Mouse (Mus musculus): ENCODE measurements around the gene Cntln. TPM values are rescaled to one million over a fixed set of nuclear protein-coding genes. Genes with fewer than 3 reads are reported as not detected.

The Cntln gene
- polyA plus RNA-seq, 1 experiment from 2014 or later = 7.7 TPM

DNA sequence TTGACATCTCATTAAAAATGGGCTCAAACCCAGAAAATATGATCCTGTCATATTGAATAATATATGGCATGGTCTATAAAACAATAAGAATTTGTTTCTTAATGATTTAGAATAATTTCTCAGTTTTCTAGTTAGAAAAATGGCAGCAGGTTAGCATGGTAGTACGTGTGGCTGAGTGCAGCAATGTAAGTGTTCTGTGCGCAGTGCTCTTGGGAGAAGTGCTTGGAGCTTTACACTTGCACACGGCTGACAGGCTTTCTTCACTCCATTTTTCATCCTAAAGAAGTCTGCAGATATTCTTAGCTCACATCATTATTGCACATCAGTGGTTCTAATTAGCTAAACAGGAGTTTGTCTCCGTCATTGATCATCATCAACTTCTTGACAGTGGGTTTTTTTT is 60.0 kb downstream of the Cntln start:
- Histone ChIP-seq H3K27me3 (replicated peaks) (no peaks in the 10 kb centered on the region), H3K9me3 (no peaks in the 10 kb centered on the region), H3K36me3 (no peaks in the 10 kb centered on the region), H3K4me1 (replicated peaks) (no peaks in the 10 kb centered on the region), H3K9ac (no peak overlapping the region), H3K27ac (no peak overlapping the region), H3K4me2 (replicated peaks) (no peak overlapping the region), H3K4me3 (replicated peaks) (no peak overlapping the region)
- 77% methylated on average over 4 of the region's 4 CpGs for WGBS
- no peak for ATAC-seq

DNA sequence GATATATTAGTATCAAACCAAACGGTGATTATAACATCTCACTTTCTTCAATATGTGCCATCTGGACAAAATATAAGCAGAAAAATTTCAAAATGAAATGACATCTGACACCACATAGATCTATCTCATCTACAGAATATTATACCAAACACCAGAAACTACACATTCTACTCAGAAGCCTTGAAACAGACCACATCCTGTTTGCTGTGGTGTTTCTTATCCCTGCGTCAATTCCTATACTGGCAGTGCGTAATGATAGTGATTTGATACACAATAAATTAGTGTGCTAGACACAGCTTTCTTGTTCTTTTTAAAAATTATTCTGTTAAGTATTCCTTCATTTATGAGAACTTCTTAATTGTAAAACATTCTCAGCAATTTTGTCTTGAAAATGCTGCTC is 62.3 kb downstream of the Cntln start:
- Histone ChIP-seq H3K4me1 (replicated peaks) (no peaks in the 10 kb centered on the region), H3K9me3 (no peaks in the 10 kb centered on the region), H3K9ac (no peak overlapping the region), H3K27ac (no peak overlapping the region), H3K4me2 (replicated peaks) (no peak overlapping the region), H3K4me3 (replicated peaks) (no peak overlapping the region), H3K36me3 (no peaks in the 10 kb centered on the region), H3K27me3 (replicated peaks) (no peaks in the 10 kb centered on the region)
- 79% methylated on average over 3 of the region's 3 CpGs for WGBS
- ATAC-seq = no peak

GRCm38 (mm10) chr4:84976875-84977646 is 93.0 kb downstream of the Cntln start:
- ATAC-seq = no peak
- H3K4me2 ChIP-seq (replicated peaks) = no peak overlapping the region
- WGBS = 76% methylated on average over 7 of the region's 7 CpGs
- no peaks in the 10 kb centered on the region for H3K36me3 ChIP-seq
- no peak overlapping the region for H3K4me3 ChIP-seq (replicated peaks)
- H3K9ac ChIP-seq = no peak overlapping the region
- no peak overlapping the region for H3K27ac ChIP-seq
- no peaks in the 10 kb centered on the region for H3K27me3 ChIP-seq (replicated peaks)
- H3K9me3 ChIP-seq = no peaks in the 10 kb centered on the region
- H3K4me1 ChIP-seq (replicated peaks) = no peaks in the 10 kb centered on the region

GRCm38 (mm10) chr4:84995520-84996348 is 111.6 kb downstream of the Cntln start:
- no peak for ATAC-seq
- no peak overlapping the region for H3K9ac ChIP-seq
- no peaks in the 10 kb centered on the region for H3K4me1 ChIP-seq (replicated peaks)
- WGBS = 77% methylated on average over 10 of the region's 10 CpGs
- H3K4me3 ChIP-seq (replicated peaks) = no peak overlapping the region
- H3K27ac ChIP-seq = no peak overlapping the region
- H3K9me3 ChIP-seq = no peaks in the 10 kb centered on the region
- no peaks in the 10 kb centered on the region for H3K36me3 ChIP-seq
- no peak overlapping the region for H3K4me2 ChIP-seq (replicated peaks)
- no peaks in the 10 kb centered on the region for H3K27me3 ChIP-seq (replicated peaks)

GRCm38 (mm10) chr4:85005581-85005980 is 121.5 kb downstream of the Cntln start:
- no peak for ATAC-seq
- WGBS = 75% methylated on average over 6 of the region's 6 CpGs
- H3K27ac ChIP-seq = no peak overlapping the region
- no peaks in the 10 kb centered on the region for H3K36me3 ChIP-seq
- no peak overlapping the region for H3K4me2 ChIP-seq (replicated peaks)
- H3K9me3 ChIP-seq = no peaks in the 10 kb centered on the region
- no peak overlapping the region for H3K4me3 ChIP-seq (replicated peaks)
- H3K9ac ChIP-seq = no peak overlapping the region
- no peaks in the 10 kb centered on the region for H3K4me1 ChIP-seq (replicated peaks)
- H3K27me3 ChIP-seq (replicated peaks) = no peaks in the 10 kb centered on the region

GRCm38 (mm10) chr4:85006789-85007188 is 122.7 kb downstream of the Cntln start:
- H3K9ac ChIP-seq = no peak overlapping the region
- no peaks in the 10 kb centered on the region for H3K27me3 ChIP-seq (replicated peaks)
- no peak overlapping the region for H3K4me2 ChIP-seq (replicated peaks)
- no peak overlapping the region for H3K4me3 ChIP-seq (replicated peaks)
- H3K4me1 ChIP-seq (replicated peaks) = no peaks in the 10 kb centered on the region
- no peak overlapping the region for H3K27ac ChIP-seq
- no peak for ATAC-seq
- H3K9me3 ChIP-seq = no peaks in the 10 kb centered on the region
- H3K36me3 ChIP-seq = no peaks in the 10 kb centered on the region
- 85% methylated on average over 3 of the region's 3 CpGs for WGBS

DNA sequence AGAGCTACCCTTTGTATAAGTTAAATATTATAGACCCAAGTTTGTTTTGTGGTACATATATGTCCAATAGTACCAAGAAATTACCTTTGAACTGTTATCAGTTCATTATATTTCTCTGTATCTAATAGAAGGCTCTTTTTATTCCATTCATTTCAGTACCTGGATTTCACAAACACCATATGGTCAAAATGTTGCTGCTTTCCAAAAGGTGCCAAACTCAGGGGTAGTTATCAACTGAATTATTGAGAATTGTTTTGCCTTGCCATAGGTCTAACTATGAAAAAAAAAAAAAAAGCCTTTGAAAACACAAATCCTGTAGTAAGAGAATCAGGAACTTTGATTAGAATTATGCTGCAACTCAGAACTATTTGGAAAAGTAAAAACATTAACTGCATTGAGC is 126.7 kb downstream of the Cntln start:
- Histone ChIP-seq H3K27ac (no peak overlapping the region), H3K9ac (no peak overlapping the region), H3K27me3 (replicated peaks) (no peaks in the 10 kb centered on the region), H3K4me3 (replicated peaks) (no peak overlapping the region), H3K4me1 (replicated peaks) (no peaks in the 10 kb centered on the region), H3K9me3 (no peaks in the 10 kb centered on the region), H3K36me3 (no peaks in the 10 kb centered on the region), H3K4me2 (replicated peaks) (no peak overlapping the region)
- no peak for ATAC-seq

DNA sequence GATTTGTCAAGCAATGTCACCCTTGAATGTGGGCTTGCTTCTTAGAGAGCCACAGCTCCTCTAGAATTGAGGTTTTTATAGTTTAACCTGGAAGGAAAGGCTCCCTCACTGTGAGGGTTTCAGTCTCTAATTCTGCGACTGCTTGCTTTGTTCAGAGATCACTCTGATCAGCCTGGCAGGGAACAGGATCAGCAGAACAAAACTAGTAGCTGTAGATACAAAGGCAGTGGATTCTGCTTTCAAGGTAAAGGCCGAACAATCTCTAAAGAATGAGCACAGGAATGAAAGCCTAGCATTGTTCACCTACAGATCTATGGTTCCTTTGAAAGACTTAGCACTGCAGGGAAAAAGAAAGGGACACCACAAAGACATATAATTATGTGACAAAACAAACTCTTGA is 161.6 kb downstream of the Cntln start:
- Histone ChIP-seq H3K4me3 (replicated peaks) (no peak overlapping the region), H3K4me2 (replicated peaks) (no peak overlapping the region), H3K27me3 (replicated peaks) (no peaks in the 10 kb centered on the region), H3K9ac (no peak overlapping the region), H3K9me3 (no peaks in the 10 kb centered on the region), H3K36me3 (no peaks in the 10 kb centered on the region), H3K4me1 (replicated peaks) (no peaks in the 10 kb centered on the region), H3K27ac (no peak overlapping the region)
- ATAC-seq = no peak
- WGBS = 75% methylated on average over 2 of the region's 2 CpGs

DNA sequence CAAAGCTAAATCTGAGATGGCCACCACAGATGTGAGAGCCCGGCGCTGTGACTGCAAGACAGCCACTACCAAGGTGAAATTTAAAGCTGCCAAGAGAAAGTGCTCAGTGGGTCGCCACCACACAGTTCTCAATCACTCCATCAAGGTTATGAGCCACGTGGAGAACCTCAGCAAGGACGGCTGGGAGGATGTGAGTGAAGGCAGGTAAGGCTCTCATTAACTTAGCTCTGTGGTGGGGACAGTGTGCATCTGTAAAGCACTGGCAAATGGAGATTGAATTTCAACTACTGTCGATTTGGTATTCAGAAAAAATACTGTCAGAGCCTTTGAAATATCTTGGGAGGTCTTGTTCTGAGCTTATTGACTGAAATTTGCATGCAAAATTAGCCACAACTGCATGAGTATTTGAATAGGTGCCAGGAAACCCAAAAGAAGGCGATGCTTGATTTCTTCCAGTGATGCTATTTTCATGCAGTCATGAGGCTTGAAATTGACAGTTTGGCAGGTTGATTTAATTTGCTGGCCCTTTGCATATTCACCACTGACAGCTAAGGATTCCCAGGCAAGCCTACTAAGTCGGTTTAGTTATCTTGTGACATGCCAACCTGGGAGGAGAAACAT is 165.9 kb downstream of the Cntln start:
- Histone ChIP-seq H3K36me3 (no peaks in the 10 kb centered on the region), H3K4me2 (replicated peaks) (no peak overlapping the region), H3K27me3 (replicated peaks) (no peaks in the 10 kb centered on the region), H3K9ac (no peak overlapping the region), H3K9me3 (no peaks in the 10 kb centered on the region), H3K4me3 (replicated peaks) (no peak overlapping the region), H3K4me1 (replicated peaks) (no peaks in the 10 kb centered on the region), H3K27ac (no peak overlapping the region)
- WGBS = 80% methylated on average over 8 of the region's 8 CpGs
- ATAC-seq = no peak

- H3K4me1 ChIP-seq (replicated peaks) = no peaks in the 10 kb centered on the region
- 90% methylated on average over 1 of the region's 1 CpGs for WGBS
- H3K9me3 ChIP-seq = no peaks in the 10 kb centered on the region
- no peak overlapping the region for H3K4me3 ChIP-seq (replicated peaks)
- H3K4me2 ChIP-seq (replicated peaks) = no peak overlapping the region
- no peaks in the 10 kb centered on the region for H3K27me3 ChIP-seq (replicated peaks)
- H3K36me3 ChIP-seq = no peaks in the 10 kb centered on the region
- no peak overlapping the region for H3K9ac ChIP-seq
- no peak for ATAC-seq
- H3K27ac ChIP-seq = no peak overlapping the region
Measured at GRCm38 (mm10) chr4:85054616-85055015, 170.5 kb downstream of the Cntln start.

GRCm38 (mm10) chr4:85059598-85059997 is 175.5 kb downstream of the Cntln start:
- H3K9me3 ChIP-seq = no peaks in the 10 kb centered on the region
- H3K9ac ChIP-seq = no peak overlapping the region
- no peaks in the 10 kb centered on the region for H3K27me3 ChIP-seq (replicated peaks)
- no peak overlapping the region for H3K4me2 ChIP-seq (replicated peaks)
- WGBS = 81% methylated on average over 2 of the region's 2 CpGs
- H3K27ac ChIP-seq = no peak overlapping the region
- no peak for ATAC-seq
- H3K4me1 ChIP-seq (replicated peaks) = no peaks in the 10 kb centered on the region
- no peak overlapping the region for H3K4me3 ChIP-seq (replicated peaks)
- no peaks in the 10 kb centered on the region for H3K36me3 ChIP-seq

DNA sequence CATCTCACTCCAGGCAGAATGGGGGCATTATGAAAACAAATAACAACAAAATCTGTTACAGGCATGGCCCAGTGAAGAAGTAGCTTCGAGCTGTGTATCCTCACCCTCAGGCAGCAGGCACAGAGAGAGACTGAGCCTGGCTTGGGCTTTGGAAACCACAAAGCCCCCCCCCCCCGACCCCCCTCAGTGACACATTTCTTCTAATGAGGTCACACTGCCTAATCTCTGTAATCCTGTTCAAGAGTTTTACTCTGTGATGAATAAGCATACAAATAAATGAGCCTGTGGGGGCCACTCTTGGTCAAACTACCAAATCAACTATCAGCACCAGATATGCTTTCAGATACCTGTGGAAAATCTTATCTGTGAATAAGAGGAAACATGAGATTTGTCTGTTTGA is 177.6 kb downstream of the Cntln start:
- H3K36me3 ChIP-seq = no peaks in the 10 kb centered on the region
- no peak overlapping the region for H3K4me3 ChIP-seq (replicated peaks)
- no peak overlapping the region for H3K4me2 ChIP-seq (replicated peaks)
- WGBS = 60% methylated on average over 2 of the region's 2 CpGs
- H3K9ac ChIP-seq = no peak overlapping the region
- ATAC-seq = no peak
- H3K9me3 ChIP-seq = no peaks in the 10 kb centered on the region
- H3K4me1 ChIP-seq (replicated peaks) = no peaks in the 10 kb centered on the region
- no peaks in the 10 kb centered on the region for H3K27me3 ChIP-seq (replicated peaks)
- no peak overlapping the region for H3K27ac ChIP-seq
